Mouse (Mus musculus) neural tube, embryonic 10.5 days (tissue): ENCODE measurements around the gene Hlcs.

Experiments
- DNase-seq: peaks from one replicate; pipeline ENCODE4 v3.0.0-alpha.2; 2017; ENCODE audit warnings: low spot score; ENCODE audit errors: extremely low spot score

Hlcs gene

DNA sequence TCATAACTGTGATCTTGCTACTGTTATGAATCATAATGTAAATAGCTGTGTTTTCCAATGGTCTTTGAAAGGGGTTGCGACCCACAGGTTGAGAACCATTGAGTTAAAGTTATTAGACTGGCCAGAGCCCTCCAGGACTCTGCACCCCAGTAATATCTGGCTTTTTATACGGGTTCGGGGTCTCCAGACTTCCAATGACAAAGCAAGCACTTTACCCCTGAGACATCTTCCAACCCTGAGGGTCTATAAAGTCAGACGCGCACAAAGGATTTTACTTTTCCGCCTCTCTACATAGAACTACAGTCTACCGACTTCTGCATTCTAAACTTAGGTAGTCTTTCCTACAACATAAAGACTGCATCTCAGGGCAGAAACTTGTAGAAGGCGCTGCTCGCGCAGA, 63.7 kb downstream of the Hlcs start:
- no peak for DNase-seq

DNA sequence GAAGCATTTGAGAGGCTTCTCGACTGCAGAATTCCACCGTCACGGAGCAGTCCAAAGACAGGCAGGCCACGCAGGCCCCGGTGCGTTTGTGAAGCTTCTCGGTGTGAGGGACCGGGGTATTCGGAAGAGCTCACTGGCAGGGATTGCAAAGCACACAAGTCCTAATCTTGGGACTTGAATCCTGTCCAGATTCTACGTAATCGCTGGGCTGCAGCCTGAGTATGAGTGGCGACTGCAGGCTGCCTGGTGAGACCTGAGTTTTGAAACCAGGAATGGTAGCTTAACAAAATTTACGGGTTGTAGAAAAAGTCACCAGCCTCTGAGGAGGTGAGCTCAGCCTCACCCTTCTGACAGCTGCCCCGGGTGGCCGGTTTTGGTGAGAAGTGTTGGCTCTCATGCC, 64.7 kb downstream of the Hlcs start:
- no peak for DNase-seq

DNA sequence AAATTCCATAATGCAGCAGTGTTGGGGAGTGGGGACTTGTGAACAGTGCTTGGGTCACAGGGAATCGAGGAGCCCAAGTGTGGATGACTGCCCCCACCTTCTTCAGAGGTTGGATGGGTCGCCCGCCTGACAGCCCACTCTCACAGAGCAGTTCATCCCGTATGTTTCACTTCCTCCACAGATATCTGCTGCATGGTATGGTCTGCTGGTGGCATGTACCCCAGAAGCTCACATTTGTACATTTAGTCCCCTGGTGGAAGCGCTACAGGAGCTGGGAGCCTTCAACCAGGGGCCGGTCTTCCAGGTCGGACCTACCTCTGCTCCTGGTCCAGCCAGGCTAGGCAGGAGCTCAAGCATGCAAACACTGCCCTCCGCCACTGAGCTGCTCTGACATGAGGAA, 66.4 kb downstream of the Hlcs start:
- no peak for DNase-seq

DNA sequence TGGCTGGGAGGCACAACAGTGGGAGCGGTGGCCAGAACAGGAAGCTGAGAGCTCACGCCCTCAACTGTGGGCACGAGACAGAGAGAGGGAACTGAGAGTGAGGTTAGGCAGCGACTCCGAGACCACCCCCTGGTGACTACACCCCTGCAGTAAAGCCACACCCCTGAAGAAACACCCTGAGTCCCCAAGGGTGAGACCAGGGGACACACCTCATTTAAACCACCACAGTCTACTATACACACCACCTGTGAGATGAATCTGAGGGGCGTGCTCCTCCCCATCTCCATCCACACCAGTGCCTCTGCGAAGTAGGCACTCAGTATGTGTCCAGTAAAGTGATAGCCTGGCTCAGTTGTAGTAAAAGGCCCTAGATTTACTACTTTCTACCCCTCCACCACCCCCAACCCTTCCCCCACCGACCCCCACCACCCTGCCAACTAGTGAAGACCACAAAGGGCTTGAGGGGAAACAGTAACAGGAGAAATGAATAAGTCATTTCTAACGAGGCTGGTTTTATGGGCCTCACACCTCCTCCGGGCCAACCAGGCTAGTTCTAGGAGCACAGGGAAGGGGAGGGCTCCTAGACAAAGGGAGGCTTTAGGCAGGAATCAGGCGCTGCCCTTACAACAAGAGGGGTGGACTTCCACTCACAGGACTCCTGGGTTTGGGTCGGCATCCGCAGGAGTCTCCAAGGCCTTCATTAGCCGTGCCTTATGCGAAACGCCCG, 67.2 kb downstream of the Hlcs start:
- DNase-seq, result no peak

DNA sequence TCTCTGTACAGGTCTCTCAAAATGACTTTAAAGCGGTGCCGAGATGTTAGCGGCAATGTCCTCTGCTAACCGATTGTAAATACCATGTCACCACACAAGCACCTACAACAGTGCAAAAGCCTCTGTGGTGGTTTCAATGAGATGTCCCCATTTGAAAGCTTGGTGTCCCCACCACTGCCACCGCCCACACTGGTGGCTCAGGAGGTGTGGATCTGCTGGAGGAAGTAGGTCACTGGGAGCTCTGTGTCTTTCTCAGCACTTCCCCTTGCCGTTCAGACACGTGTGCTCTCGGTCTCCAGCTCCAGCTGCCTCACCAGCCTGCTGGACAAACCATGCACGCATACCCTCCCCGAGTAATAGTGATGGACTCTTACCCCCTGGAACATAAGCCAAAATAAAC, 72.2 kb downstream of the Hlcs start:
- no peak for DNase-seq

DNA sequence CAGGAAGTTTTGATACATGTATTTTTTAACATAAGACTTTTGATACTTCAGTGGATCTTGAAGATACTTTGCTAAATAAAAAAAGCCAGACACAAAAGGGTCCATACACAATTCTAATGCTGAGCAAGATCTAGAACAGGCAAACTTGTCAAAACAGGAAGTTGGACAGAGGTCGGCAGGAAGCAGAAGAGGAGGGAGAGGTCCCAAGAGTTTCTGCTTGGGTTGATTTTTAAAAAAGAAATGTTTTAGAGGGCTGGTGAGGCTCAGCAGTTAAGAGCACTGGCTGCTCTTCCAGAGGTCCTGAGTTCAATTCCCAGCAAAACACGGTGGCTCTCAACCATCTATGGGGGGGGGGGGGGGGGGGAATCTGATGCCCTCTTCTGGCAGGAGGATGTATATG, 73.2 kb downstream of the Hlcs start:
- no peak for DNase-seq

DNA sequence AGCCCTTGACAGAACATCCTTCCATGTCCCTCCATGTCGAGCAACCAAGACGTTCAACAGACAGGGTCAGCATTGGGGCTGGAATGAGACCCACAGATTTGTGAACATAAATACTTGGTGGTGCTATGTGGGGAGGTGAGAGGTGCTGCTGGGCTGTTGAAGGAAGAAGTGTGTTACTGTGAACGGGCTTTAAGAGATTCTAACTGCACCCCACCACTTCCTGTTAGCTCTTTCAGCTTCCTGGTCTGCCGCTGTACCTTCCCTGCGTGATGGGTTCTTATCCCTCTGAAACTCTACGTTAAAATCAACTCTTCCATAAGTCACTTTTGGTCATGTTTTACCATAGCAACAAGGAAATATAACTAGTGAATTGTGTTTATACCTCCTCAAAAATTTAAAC, 73.8 kb downstream of the Hlcs start:
- no peak for DNase-seq

DNA sequence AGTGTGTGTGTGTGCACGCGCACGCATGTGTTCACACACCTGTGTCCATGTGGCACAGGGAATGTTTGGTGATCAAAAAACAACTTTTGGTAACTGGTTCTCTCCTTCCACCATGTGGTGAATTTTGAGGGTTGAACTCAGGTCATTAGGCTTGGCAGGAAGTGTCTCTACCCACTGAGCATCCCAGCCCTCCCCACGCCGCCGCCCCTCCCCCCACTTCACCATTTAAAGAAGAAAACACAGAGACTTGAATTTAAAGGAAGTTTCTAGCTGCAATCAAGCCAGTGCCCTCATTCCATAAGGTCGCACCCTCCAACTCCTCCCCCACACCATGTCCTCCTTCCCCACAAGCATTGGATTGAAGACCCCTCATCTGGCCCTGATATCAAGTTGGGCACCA, 74.2 kb downstream of the Hlcs start:
- no peak for DNase-seq

DNA sequence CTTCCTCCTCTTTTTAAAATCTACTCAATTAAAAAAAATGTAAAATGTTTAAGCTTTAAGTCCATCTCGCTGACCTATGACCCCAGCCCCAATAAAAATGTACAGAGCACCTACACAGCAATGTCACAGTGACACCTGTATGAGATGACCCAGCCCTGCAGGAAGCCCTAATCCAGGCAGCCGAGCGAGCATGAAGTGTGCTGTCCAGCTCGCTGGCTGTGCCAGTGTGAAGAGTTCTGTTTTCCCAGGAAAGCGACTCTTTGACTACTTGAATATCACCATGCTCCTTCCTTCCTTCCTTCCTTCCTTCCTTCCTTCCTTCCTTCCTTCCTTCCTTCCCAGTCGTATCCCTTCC, 76.3 kb downstream of the Hlcs start:
- no peak for DNase-seq

DNA sequence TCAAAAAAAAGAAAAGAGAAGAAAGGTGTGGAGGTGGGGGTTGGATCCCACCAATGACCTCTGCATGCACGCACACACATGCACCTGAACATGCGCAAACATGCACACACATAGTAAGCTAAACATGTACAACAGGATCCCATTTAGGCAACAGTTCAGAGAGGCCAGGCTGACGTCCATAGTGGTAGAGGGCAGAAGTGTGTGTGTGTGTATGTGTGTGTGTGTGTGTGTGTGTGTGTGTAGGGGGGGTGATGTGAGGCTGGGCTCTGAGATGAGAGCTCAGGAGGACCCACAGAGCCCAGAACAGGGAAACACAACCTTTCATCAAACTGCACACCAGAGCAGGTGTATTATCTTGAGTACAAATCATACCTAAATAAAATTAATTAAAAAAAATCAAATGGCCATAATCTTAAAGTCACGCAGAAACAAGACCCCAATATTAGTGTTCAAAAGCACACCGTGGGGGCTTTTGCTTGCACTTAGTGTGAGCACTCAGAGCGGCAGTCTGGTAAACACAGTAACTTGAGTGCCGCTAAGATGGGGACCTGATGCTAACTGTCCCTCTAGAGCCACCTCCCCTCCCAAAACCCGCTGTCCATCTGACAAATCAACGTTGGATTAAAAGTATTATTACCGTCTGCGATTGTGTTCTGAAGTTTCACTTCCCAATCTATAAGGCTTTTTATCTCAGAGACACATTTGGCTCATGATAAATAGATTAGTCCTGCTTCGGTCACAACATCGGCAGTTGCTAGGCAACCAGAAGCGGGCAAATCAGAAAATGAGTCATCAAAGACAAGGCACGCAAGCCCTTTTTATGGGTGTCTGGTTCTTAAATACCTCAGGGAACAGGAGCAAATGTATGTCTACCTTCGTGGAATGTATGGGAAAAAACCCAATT, 76.9 kb downstream of the Hlcs start:
- no peak for DNase-seq

DNA sequence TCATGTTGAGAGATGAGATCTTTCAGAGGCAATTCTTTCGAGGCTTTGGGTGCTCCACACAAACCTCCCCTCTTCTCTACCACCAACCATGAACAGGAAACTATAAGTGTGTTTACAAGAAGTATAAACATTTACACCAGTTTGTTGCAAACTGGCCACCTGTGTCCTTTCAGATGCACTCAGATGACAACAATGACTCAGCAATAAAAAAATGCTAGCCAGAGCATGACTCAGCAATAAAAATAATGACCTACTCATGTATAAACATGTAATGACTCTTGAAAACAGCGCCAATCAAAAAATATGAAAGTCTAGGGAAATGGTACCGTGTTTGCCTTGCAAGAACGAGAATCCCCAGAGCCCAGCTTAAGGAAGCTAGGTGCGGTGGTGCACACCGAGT, 77.7 kb downstream of the Hlcs start:
- no peak for DNase-seq

DNA sequence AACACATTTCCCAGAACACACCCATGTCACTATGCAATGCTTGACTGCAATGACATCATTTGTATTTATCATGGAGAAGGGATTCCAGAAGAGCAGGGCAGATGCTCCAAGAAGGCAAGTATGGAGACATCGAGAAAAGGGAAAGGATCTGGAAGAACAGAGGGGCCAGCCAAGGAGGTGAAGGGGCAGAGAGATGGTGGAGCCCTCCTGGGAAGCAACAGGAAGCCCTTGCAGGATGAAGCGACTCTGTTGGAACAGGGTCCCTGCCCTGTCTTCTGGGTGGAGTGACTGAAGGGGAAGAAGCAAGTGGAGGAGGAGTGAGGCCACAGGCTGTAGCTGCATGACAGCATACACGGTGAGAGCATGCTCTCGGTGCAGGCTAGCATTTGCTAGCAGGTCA, 79.2 kb downstream of the Hlcs start:
- DNase-seq, result no peak

DNA sequence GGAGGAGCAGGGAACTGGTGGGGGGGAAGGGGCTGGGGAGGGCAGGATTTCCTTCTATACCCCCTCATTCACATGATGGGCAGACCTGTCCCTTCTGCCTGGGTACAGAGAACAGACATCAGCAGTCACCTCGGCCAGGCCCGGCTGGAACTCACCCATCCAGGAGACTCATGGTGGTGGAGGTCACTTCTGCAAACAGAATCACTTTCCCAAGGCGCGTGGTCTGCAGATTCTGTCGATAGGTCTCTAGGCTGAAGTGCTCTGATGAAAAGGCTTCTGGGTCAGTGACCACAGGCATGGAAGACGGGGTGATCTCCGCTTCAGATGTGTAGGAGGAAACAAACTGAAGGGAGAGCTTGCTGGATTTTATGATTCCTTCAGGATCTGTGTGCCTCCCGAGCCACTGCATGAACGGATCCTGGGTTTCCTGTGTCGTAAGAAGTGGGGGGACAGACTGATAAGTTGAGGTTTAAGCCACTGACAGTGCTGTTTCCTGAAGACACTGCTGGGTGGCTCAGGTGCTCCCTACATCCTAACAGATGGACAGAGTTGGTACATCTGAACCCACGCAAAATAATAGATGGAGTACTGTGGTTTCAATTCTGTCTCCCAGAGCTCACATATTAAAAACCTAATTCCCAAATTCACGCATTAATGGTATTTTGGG, 82.3 kb downstream of the Hlcs start:
- no peak for DNase-seq

DNA sequence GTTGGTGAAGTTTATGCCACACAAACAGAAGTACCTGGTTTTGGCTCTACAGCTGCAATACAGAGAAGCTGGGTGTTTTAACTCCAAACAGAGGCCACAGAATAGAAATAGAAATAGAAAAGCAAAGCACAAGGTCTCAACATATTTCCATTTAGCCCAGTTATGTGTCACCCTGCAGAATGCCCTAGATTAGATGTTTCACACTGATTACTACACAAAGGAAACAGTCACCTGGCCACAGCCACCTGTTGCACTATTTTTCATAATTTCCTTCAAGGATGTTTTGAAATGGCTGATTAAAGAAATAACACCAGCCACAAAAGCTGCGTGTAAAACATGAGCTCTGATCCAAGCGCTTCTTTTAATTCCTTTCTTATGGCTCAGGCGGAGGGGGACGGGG, 82.9 kb downstream of the Hlcs start:
- DNase-seq, result no peak

DNA sequence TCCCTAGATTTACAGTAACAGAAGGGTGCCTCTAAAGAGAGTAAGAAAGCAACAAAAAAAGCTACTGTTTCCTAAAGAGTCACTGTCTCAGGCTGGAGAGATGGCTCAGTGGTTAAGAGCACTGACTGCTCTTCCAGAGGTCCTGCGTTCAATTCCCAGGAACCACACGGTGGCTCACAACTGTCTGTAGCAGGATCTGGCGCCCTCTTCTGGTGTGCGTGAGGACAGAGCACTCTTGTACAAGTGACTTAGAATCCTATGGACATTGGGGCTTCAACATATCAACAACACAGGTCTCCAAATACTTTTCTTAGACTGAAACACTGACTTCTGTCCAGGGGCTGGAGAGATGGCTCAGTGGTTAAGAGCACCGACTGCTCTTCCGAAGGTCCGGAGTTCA, 83.5 kb downstream of the Hlcs start:
- no peak for DNase-seq

DNA sequence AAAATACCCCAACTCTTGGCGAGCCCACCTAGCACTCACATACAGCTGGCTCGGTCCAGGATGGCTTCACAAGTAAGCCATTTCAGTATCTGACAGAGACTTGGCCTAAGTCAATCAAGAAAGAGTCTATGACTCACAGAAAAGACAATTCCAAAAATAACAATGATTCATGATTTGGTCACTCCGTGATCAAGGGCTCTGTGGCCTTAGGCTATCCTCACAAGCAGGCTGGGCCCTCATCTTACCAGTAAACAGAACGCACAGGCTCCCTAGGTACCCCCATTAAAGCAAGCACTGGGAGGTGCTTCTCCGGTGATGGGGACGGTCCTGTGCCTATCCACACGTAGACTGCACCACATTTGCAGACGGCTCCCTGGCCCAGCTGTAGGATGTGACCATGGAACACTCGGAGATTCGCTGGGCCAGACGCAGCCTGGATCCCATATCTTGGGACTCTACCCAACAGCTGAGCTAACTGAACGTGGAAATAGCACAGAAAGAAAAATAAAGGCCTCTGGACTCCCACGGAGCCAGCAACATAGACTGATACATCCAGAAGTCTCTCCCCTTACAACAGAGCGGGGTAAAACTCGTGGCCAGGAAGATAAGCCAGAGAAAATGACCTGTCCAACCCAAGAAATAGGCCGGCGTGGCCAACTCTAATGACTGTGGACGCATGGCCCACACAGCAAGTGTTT, 84.4 kb downstream of the Hlcs start:
- no peak for DNase-seq

DNA sequence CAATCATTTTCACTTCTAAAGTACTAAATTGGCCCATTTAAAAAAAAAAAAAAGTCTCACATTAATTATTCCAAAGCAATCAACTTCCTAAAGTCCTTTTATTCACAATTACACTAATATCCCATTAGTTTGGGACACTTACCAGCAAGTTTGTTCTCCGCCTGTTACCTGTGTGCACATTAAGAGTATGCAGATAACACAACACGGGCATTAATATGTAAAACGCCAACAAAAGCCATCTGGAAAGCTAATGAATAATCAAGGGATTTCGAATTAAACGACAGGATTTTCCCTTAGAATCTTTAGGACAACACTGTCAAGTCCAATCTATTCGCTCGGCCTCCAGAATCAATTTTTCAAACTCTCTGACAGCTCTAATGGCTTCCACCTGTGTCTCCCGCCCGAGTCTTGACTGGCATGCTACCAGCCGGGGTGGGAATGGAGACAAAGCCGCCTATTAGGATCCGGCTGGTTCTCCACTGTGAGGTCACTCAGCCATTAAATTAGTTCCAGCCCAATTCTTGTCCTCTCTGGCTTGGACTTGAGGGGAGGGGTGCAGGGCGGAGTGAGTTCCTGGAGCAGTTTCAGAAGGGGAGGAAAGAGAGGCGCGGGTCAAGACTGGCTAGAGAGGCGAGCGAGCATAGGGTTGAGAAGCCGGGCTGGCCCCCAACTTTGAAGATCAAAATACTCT, 85.9 kb downstream of the Hlcs start:
- DNase-seq, result peak; percentile 83

DNA sequence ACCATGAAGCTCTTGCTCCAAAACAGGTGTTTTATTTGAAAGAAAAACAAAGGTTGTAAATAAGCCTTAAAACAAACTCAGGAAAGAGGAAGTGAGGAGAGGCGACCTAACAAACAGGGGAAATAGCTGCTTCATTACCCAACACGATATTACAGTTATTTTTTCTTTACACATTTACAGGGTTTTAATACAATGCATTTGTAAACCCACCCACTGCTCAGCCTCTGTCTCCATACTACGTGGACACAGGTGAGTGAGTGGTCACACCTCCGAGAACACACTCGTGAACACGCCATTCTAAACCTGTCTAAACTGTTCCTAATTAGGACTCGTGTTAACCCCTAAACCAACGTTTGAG, 90.0 kb downstream of the Hlcs start:
- DNase-seq, result no peak

DNA sequence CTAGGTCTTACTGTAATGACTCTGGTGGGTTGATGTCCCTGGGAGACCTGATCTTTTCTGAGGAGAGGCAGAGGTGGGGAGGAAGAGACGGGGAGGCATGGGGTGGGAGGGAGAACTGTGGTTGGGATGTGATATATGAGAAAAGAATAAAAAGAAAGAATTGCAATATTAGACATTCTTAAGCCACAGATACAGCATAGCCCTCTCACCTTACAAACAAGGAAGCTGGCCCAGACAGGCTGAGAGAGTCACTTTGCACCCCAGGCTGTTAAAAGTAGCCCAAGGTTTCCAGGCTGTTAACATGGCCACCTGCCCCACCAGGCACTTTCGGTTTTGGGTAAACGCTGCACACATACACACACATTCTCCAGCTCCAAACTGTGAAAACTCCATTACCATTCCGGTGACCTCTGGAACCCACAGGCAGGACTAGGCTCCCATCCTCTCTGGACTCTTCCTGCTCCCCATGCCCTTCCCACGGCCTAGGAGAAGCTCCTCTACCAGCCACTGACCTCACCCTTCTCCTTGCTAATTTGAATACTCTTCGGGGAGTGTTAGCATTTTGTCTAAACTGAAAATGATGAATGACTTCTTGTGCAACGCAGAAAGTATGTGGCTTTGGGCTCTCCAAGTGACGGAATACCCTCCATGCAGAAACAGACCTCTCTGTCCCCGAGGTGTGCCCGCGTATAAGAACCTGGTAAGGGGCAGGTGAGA, 90.6 kb downstream of the Hlcs start:
- no peak for DNase-seq

DNA sequence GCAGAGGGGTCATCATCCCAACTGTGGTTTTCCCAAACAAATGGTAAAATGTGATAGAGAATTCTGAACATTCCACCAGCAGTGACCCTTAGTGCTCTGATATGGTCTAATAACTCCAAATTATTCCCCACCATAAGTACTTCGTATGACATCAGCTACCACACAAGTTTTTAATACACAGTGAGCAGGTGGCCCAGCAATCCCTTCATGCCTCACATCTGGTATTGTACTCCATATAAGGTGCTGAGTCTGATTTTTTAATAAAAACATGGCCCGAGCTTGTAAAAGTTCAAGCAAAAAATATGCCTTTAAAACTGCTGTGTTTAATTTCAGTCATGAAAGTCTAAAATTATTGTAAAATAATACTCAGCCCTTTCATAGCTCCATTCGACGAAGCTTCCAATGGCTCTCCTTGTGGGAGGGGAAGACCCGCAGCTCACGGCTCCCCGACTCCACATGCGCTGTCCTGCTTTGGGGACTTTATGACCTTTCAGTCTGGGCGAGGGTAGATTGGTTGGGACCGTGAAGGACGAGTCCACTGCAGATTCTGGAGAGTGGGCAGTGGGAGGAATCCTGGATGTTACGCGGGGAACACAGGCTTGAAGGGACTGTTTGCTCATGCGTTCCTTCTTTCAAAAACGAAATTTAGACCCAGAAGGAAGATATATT, 102.5 kb downstream of the Hlcs start:
- DNase-seq, result no peak
